Mouse (Mus musculus) myocyte (in vitro differentiated cells): Measurements from ENCODE around the gene Gnas.

Source experiments
- MYOD1 ChIP-seq, 3 experiments: IDR thresholded peaks; one replicate each; pipeline ENCODE4 v1.6.1; 2011; ENCODE audit warnings: control low read depth in 2 of 3, low read depth in 2 of 3, mild to moderate bottlenecking in 2 of 3, moderate library complexity in 1 of 3; ENCODE audit not compliant: insufficient read length in 2 of 3, control insufficient read depth in 1 of 3
- MYOG ChIP-seq, 3 experiments: IDR thresholded peaks; one replicate each; pipeline ENCODE4 v1.6.1; 2011; ENCODE audit warnings: control low read depth in 2 of 3, low read depth in 2 of 3, mild to moderate bottlenecking in 2 of 3; ENCODE audit not compliant: insufficient read length in 2 of 3, control insufficient read depth in 1 of 3, insufficient read depth in 1 of 3
- POLR2A ChIP-seq: IDR thresholded peaks from one replicate; pipeline ENCODE4 v1.6.1; 2011; ENCODE audit warnings: low read depth, mild to moderate bottlenecking, control low read depth, moderate library complexity; ENCODE audit not compliant: insufficient read length
- REST ChIP-seq: IDR thresholded peaks from one replicate; pipeline ENCODE4 v1.6.1; 2011; ENCODE audit warnings: mild to moderate bottlenecking, control low read depth, moderate library complexity; ENCODE audit not compliant: insufficient read depth, insufficient read length
- TCF12 ChIP-seq: IDR thresholded peaks from one replicate; pipeline ENCODE4 v1.6.1; 2011; ENCODE audit warnings: mild to moderate bottlenecking, control low read depth; ENCODE audit not compliant: poor library complexity, insufficient read depth, severe bottlenecking
- USF1 ChIP-seq: IDR thresholded peaks from one replicate; pipeline ENCODE4 v1.6.1; 2011; ENCODE audit warnings: low read depth, mild to moderate bottlenecking, control low read depth, moderate library complexity

DNA sequence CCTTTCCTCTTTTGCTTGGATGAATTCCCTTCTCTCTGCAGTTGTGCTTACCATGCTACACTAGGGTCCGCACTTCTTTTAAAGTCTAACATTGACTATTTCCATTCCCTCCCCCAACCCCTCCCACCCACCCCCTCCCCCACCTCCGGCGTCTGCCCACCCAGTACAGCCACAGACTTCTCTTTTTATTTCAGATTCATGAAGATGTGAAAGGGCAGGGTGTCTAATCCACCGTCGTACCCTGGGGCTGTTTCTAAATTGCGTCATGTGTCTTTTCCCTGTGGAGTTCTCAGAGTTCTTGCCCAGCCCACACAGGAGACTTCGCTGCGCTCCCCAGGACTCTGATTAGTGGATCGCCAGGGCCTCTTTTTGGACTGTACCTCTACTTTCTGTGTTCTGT lies 108.4 kb downstream of the Gnas start:
- TF ChIP-seq REST (no peak), MYOD1 (IDR thresholded peaks at IDR 0.05; ENCODE audit: control insufficient read depth in 1 of 3, insufficient read length in 2 of 3, low read depth in 2 of 3) (no peak), USF1 (no peak), POLR2A (no peak), MYOG (IDR thresholded peaks at IDR 0.05; ENCODE audit: control insufficient read depth in 1 of 3, insufficient read depth in 1 of 3, insufficient read length in 2 of 3, low read depth in 2 of 3) (no peak), TCF12 (no peak)
